Mouse (Mus musculus) CH12F3 (cell line): Measurements from ENCODE around the gene P2ry6.

ENCODE experiments used
- in situ Hi-C: fragments of 300-500 bp; cut with MboI; formaldehyde crosslinking; loops from 2 replicates; pipeline ENCODE4 v1.14.3; 2020; ENCODE audit warnings: low sequenced_read_pairs

P2ry6 gene

GRCm38 (mm10) chr7:100990636-100991311, 16.3 kb upstream of the P2ry6 start:
- in situ Hi-C loops = no loop called here

GRCm38 (mm10) chr7:100988092-100988491, 13.6 kb upstream of the P2ry6 start:
- in situ Hi-C loops = no loop called here

- in situ Hi-C loops = no loop called here
These were observed 10.3 kb upstream of the P2ry6 start for GRCm38 (mm10) chr7:100984452-100985395.

GRCm38 (mm10) chr7:100979175-100979574, 4.7 kb upstream of the P2ry6 start:
- in situ Hi-C loops = no loop called here

GRCm38 (mm10) chr7:100978171-100978570, 3.7 kb upstream of the P2ry6 start:
- in situ Hi-C loops = no loop called here

GRCm38 (mm10) chr7:100972875-100973274, 1.6 kb downstream of the P2ry6 start:
- in situ Hi-C loops = no loop called here

GRCm38 (mm10) chr7:100968874-100969659, 5.4 kb downstream of the P2ry6 start:
- in situ Hi-C loops = no loop called here

GRCm38 (mm10) chr7:100968376-100968775, 6.1 kb downstream of the P2ry6 start:
- in situ Hi-C loops = no loop called here

- in situ Hi-C loops = no loop called here
These were observed 6.6 kb downstream of the P2ry6 start for GRCm38 (mm10) chr7:100967850-100968249.

- in situ Hi-C loops = no loop called here
These were observed 8.4 kb downstream of the P2ry6 start for GRCm38 (mm10) chr7:100966014-100966413.

GRCm38 (mm10) chr7:100965079-100965478, 9.4 kb downstream of the P2ry6 start:
- in situ Hi-C loops = no loop called here

GRCm38 (mm10) chr7:100964242-100964641, 10.2 kb downstream of the P2ry6 start:
- in situ Hi-C loops = no loop called here

- in situ Hi-C loops = no loop called here
These were observed 11.1 kb downstream of the P2ry6 start for GRCm38 (mm10) chr7:100963381-100963780.

GRCm38 (mm10) chr7:100961146-100961545, 13.3 kb downstream of the P2ry6 start:
- in situ Hi-C loops = no loop called here

- in situ Hi-C loops = no loop called here
These were observed 14.0 kb downstream of the P2ry6 start for GRCm38 (mm10) chr7:100960462-100960861.

GRCm38 (mm10) chr7:100958426-100958825, 16.0 kb downstream of the P2ry6 start:
- in situ Hi-C loops = no loop called here

- in situ Hi-C loops = no loop called here
These were observed 21.8 kb downstream of the P2ry6 start for GRCm38 (mm10) chr7:100952686-100953085.

- in situ Hi-C loops = no loop called here
These were observed 22.5 kb downstream of the P2ry6 start for GRCm38 (mm10) chr7:100951903-100952302.

- in situ Hi-C loops = no loop called here
These were observed 23.9 kb downstream of the P2ry6 start for GRCm38 (mm10) chr7:100950481-100951010.

- in situ Hi-C loops = no loop called here
These were observed 24.4 kb downstream of the P2ry6 start for GRCm38 (mm10) chr7:100950031-100950430.

- in situ Hi-C loops = no loop called here
These were observed 29.7 kb downstream of the P2ry6 start for GRCm38 (mm10) chr7:100944738-100945137.
